Mouse (Mus musculus) monocyte, adult 5-6 weeks (primary cell): Measurements from ENCODE around the gene Sema3f. TPM values are rescaled to one million over a fixed set of nuclear protein-coding genes. Genes with fewer than 3 reads are reported as not detected.

Experiments
- ATAC-seq: fragments of 153-309, 156-312 bp; replicated peaks from 2 replicates; pipeline ENCODE4 v1.8.0; 2017; ENCODE audit warnings: mild to moderate bottlenecking; ENCODE audit not compliant: low TSS enrichment, insufficient number of reproducible peaks, severe bottlenecking, poor library complexity, low FRiP score
- total RNA-seq: library from RNA; stranded (forward); fragments of 200-1000, 200-491, 200-594 nt; gene quantifications from 3 replicates; pipeline ENCODE4 v1.2.3, GENCODE M21; 2017

Sema3f gene
- total RNA-seq, 1 experiment from 2014 or later: not detected

DNA sequence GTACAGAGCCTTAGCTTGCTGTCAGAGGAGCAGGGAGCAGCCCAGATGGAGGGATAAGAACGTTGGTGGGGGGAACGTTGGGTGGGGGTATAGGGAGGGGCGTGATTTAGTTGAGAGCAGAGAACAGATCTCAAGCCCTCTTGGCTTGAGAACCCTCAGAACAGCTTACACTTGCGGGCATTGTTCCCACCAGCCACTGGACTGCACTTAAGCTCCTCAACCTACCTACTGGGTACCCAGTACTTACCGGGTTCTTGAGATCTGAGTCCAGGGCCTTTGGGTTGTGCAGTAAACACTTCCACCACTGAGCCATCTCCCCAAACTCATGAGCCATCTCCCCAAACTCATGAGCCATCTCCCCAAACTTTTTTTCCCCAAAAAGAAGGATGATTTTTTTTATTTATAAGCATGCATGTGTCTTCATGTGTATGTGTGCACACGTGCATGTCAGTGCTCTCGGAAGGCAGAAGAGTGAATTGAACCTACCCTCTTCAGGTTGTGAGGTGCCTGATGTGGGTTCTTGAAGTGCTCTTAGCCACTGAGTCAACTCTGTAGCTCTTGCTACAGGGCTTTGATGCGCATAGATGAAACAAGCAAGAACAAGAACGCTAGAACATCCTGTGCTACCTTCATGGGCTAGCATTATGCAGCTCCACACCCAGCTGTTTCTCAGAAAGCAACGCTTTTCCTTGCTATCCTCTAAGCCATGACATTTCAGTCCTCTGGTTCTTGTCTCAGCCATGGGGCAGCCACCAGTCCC is 8.7 kb upstream of the Sema3f start:
- no peak for ATAC-seq

DNA sequence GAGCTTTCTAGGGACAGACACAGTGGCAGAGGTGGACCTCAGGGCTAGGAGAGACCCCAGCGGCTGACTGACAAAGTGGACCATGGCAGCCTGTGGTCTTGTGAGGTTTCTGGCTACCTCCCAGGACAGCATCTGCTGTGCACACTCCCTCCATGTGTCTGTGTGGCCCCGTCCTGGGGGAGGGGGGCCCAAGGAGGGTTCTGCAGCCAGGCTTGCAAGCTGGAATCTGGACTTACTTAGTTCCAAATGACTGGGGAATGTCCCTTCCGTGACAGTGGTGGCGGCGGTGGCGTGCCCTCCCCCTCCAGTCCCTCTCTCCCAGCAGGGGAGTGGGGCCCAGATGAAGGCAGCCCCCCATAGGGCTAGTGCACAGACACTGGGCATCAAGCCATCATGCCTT is 6.7 kb upstream of the Sema3f start:
- no peak; the same call in 1 of the 2 replicates for ATAC-seq

DNA sequence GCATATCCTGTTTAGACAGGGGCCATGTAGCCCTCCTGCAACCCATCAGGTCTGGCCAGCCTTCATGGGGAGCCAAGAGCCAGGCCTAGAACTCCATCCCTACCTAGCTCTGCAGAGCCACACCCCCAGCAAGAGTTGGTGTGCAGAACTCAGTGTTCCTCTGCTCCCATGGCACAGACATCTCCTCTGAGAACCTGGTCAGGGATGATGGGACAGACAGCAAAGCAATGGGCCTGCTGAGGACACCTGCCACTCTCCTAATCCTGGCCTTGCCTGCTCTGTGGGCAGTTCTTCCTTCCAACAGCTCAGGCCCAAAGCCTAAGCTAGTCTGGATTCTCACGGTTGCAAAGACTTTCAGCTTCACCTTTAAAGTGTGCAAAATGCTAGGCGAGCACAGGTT is 5.4 kb upstream of the Sema3f start:
- no peak for ATAC-seq

DNA sequence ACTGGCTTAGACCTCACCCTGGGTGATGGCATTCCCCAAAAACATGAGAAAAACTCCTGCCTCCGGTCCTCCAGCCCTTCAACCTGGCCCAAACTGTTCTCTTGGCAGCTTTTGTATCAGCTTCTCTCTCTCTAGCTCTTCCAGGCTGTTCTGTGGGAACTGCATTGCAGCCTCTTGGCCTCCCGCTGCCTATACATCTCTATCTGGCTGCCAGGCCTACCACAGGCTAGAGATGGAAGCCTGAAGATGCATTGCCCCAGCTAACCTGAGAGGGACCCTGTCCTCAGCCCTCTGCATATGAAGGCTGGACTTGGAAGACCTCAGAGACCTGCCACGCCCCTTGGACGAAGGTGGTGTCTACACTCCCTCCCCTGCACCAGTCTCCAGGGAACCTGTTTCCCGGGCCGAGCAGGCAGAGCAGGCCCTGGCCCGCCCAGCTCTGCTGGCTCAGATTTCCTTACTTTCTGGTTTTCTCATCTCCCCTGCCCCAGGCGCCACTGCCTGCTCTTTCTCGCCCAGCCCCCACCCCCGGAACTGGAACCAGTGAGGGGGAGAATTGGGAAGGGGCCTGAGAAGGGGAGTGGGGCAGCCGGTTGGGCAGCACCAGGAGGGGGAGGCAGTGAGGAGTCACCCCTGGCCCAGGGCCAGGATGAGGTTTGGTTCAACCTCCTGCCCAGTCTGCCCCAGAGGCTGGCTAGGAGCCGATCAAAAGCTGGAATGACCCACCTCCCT is 4.1 kb upstream of the Sema3f start:
- no peak for ATAC-seq

DNA sequence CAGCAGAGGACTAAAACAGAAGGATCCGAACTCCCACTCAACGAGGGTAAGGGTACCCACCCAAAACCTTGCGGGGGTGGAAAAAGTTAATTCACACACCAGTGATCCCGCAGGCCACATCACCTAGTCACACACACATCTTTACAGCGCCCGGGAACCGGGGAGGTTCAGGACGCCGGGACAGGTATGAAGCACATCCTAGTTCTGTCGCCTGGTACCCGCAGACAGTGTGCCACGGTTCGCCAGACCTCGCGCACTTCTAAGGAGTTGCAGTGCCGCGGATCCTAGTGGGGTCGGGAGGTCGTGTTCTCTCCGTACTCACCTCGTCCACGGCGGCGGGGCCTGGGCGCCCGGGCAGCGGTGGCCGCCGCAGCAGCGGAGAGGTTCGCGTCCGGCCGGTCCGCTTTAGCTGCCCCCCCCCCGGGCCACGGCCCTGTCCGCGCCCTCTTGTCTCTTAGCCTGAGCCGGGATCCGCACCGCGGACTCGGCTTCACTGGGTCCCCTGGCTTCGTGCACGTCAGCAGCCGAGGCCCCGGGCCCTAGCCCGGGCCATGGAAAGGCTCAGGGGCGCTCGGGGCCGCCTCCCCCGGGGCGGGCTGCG is 1.1 kb downstream of the Sema3f start:
- ATAC-seq: no peak

DNA sequence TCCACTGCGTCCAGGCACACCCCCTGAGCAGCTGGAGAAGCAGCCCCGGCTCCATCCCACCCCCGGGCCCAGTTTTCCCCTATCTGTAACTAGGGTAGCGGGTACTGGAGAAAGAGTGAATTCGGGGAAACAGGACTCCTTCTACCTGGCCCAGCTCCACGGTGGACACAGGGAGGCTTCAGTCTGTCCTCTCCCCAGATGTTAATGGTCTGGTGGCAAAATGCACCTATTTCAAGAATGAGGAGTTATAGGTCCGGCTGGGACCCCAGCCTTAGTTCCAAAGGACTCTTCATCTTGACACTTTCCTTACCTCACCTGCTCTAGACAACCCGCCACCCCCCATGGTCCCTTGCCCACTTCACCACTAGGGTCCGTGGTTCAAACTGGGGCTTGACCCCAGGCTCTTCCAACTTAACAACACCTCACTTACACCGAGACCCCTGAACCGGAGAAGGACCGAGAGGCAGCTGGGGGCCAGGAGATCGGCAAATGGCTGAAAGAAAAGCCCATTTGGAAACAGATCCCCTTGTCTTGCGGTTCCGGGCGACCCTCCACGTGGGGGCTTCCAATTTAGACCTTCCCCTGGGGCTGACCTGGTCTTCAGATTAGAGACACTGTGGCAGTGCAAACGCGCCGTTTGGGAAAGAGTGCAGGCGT is 1.7 kb downstream of the Sema3f start:
- no peak for ATAC-seq

DNA sequence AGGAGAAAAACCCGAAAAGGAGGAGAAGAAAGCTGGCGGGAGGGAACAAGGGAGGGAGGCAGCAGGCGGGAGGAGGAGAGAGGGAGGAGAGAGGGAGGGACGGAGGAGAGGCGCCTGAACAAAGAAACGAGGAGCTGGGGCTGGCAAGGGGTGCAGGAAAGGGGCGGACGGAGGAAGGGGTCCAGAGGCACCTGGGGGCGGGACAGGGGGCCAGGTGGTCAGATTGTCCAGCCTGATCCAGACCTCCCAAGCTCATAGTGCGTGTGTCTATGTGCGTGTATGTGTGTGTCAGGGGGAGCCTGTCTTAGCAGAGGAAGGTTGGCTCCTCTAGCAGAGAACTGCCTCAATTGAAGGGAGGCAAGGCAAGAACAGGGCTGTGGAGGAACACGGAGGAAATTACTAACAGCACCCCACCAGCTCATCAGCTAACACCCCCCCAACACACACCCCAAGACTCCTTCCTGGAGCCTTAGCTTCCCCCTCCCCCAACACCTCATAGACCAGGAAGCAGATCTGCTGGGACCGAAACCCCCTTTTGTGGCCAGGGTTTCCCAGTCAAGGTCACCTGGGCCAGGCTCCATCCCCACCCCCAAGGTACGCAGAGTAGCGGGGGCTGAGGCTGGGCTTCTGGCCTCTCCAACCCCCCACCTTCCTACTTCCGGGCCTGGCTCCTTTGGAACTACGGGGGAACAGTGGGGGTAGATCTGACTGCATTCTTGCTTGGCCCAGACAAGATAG is 2.4 kb downstream of the Sema3f start:
- no peak for ATAC-seq

DNA sequence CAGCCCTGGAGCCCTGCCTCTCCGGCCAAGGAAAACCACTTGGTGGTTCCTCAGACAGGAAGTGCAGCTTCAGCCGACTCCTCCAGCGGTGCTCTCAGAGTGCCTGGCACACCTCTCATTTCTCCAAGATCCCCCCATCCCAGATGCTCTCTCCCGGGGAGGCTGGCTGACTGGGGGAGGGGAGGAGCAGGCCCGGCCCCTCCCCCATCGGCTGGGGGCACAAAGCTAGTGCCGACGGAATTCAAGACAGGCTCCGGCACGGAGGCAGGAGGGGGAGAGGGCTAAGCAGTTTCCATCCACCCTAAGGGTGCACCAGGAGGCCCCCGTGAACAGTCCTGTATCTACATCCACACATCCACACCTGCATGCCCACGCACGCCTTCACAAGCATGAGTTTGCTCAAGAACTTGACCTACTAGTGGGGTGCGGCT is 3.5 kb downstream of the Sema3f start:
- ATAC-seq: no peak

DNA sequence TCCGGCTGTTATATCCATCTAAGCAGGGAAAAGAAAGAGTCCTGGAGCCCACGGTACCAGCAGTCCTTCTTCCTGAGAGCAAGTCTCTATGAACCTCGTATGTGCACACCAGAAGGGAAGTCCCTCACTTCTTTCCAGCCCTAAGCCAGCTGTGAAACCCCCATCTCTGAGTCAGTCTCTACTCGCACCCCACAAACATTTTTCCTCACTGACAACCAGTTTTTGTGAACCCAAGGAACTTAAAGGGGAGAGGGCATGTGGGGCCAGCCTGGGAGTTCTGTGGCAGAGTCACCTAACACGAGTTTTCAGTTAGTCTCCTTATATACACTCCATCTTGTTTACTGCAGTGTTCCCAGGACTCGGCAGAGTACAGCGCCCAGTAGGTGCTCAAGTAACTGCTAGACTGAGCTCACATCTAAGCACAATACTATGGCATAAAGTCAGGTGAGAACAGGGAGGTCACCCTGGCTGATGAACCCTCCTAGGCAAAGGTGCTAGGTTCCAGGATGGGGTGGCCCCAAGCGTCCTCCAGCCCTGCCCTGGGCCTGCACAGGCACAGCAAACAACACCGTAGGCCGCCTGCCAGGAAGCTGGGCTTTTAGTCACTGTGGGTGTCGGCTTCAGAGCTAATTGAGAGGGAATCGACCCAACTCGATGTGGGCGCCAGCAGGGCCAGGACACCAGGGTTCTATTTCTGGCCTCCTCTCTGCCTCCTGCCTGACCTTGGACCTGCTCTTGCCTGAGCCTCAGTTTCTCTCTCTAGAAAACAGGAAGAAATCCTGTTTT is 6.7 kb downstream of the Sema3f start:
- no peak for ATAC-seq

DNA sequence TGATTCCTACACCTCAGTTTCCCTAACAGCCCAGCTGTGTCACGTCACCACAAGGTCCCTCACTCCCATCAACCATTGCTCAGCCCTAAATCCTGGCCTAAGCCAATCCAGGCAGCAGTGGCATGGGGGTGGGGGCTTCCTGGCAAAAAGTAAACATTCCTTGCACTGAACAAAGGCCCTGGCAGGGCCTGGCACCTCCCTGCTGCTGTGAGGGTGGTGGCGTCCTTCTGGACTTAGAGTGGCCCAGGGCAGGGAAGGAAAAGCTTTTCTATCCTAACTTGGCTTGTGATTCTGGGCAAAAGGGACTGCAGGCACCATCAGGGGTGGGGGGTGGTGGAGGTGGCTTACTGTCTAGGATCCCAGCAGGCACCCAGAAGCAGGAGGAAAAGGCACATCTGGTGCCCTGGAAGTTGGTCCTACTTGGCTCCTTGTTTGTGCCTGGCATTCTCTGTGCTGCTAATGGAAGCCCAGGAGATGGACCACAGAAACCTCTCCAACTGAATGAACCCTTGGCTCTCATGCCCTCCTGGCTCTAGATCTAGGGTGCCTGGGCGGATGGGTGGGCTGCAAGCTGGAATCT is 7.6 kb downstream of the Sema3f start:
- no peak for ATAC-seq

DNA sequence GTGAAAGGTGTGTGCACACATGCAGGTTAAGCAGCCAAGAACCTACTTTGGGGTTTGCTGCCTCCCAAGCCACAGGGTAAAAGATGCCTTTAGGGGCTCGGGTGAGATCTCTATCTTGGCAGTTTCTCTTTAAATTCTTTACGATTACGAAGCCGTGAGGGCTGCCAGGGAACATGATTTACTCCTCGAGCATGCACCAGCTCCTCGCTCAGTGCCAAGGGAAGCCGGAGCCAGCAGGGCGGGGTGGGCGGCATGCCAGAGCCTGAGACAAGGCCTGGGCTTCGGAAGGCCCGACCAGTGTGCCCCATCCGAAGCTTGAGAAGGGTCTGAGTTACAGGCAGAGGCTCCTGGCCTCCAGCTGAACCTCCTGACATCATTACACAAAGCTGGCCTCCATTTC is 8.7 kb downstream of the Sema3f start:
- no peak for ATAC-seq

DNA sequence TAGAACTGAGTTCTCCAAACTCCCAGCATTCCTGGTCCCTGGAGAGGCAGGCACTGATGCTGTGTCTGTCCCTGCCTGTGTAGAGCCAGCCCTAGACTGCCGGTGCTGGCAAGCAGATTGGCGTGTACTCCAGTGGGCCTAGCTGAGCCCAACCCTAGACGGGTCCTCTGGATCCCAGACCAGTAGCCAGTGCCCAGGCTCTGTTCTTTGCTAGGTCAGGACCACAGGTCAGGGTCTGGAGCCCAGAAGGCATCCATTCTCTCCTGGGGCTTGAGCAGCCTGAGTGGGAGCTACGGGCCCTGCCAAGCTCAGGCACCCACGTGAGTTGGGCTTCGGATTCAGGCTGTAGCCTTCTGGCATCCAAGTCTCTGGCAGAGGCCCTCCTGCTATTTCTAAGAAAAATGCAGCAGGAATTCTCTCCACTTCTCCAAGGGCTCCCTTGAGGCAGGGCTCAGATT is 10.1 kb downstream of the Sema3f start:
- no peak for ATAC-seq

DNA sequence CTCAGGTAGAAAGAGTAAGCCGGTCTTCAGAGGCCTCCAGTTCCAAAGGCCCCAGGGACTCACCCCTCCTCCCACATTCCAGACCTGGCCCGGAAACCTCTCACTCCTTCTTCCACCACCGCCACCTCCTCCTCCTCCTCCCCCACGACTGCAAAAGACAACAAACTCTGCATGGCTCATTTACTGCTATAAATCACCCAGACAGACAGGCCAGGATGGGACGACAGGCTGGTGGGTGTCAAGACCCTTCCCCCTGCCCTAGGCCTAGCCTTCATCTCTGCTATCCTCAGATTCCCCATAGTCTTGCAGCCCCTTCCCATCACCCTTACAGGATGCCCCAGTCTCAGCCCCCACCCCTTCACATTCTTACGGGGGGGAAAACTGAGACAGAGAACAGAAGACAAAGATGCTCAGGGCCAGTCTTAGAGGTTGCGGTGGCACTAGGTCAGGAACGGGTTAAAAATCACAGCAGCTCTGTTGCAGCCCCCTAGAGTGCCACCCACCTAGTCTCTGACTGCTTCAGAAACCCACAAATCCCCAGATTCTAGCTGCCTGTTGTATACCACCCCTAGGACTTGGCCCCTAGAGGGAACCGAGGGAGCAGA is 10.8 kb downstream of the Sema3f start:
- no peak for ATAC-seq

DNA sequence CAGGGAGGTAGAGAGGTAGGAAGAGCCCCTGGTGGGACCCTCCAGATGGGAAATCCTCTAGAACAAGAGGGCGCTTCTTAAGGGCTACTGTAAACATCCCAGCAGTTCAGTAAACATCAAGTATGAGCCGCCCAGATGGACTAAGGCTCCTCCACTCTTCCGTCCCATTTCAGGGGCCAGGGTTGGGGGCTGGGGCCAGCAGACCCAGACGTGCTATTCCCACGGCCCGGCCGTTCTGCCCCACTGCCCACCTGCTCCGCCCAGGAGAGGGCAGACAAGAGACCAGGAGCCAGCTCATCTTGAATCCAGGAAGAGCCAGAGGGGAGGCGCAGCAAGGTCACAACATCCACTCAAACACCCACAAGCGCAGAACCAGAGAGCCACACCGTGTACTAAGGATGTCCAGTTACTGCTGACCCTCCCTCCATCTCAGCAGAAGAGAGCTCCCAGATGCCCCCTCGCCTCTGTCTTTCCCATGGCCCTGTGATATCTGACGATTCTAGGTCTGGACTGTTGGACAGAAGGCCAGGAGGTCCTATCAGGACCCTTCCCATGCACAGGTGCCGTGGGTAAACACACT is 11.6 kb downstream of the Sema3f start:
- ATAC-seq: no peak

DNA sequence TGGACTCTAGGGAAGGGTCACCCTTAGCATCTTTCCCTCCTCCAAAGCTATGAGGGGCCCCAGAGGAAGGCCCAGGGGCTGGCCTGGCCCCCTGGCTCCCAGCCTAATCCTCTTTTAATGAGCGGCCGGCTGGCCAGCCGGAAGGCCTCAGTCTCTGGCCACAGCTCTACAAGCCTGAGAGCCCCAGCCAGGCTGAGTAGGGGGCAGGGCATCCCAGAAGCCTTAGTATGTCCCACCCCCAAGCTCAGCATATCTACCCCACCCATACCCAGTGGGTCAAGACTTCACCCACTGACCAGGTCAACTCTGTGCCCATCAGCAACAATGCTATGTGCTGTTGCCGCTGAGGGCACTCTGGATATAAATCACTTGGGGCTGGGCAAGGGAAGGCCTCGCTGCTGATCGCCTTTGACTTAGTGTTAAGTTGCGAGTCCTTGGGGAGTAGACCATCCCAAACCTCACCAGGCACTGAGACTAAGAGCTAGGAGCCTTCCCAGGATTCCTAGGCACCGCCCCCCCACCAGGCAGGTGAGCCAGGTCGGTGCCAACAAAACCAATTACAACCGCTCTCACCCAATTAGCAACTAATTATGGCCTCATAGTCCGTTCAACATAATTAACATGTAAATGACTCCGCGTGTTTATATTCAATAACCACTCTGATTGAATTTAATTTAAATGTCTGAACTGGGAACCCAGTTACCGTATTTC is 12.3 kb downstream of the Sema3f start:
- ATAC-seq: no peak

DNA sequence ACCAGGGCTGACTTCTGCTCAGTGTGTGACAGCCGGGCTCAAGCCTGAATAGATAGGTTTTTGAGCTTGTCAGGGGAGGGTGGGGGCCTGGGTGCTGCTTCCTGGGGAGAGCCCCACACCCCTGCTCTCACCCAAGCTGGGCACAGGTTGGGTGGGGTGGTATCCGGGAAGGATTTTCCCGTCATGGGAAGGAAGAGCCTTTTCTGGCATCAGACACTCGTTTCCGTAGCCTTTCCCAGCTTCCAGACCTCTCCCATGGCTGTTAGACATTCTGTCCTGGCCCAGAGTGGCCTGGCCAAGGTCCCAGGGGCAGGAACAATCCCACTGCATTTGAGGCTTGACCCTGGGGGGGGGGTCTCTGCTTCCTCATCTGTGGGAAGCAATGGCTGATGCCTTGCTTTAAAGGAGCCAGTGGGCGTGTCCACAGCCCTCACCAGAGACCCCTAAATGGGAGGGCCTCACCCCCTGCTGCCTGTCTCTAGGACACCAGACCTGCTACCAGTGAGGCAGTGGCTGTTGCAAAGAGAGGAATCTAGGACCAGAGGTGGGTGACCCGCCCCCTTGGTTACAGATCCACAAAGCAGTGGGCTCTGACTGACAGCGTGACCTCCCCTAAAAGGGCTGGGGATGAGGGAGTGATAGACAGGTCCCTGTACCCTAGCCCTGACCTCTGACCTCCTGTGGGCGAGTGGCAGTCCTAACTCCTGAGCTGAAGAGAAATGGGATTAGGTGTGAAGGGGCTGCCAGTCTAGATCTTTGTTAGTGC is 13.2 kb downstream of the Sema3f start:
- no peak for ATAC-seq
